Mouse (Mus musculus) bone marrow, adult 2 months (tissue): ENCODE results near the gene Wfdc1.

ENCODE experiments used
- CTCF ChIP-seq: fragments of 200-500 bp; IDR thresholded peaks from 2 replicates; pipeline ENCODE4 v1.5.1; 2011; ENCODE audit warnings: low read length, control low read depth; ENCODE audit not compliant: control insufficient read depth, insufficient read depth
- POLR2A ChIP-seq: fragments of 200-500 bp; IDR thresholded peaks from 2 replicates; pipeline ENCODE4 v1.6.1; 2011; ENCODE audit warnings: low read depth, mild to moderate bottlenecking, control low read depth, low read length, borderline replicate concordance; ENCODE audit not compliant: control insufficient read depth

DNA sequence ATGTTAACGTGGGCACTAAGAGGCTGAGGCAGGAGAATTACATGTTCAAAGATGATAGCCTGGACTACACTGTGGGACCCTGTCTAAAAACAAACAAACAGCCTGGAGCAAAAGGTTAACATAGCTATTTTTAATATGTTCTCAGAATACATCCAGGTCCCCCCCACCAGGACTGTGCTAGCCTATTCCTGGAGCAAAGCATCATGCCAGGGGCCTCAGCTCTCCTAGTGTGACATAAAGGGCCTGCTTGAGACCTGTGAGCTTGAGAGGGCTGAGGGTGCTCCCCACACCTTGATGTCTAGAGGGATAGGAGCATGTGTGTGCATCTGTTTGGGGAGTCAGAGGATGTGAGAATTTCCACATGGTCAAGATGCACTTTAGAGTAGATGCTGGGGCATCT lies 42.4 kb upstream of the Wfdc1 start:
- TF ChIP-seq CTCF (no peak), POLR2A (no peak)
